Mouse (Mus musculus): Measurements from ENCODE around the gene Itga9. TPM values are rescaled to one million over a fixed set of nuclear protein-coding genes. Genes with fewer than 3 reads are reported as not detected.
"Not testable (repeated sequence)": the region's sequence is repeated elsewhere in the genome, so short reads cannot be mapped to it uniquely, and the experiment has no call there.

Itga9 gene
- 10 to 100 TPM; 41.6 to 56.8 TPM for total RNA-seq (2021)
- long read RNA-seq, experiment 1, full-length matches to known transcripts, result 5 of 29 reads
- long read RNA-seq, experiment 1, partial matches to known transcripts, result 11 of 29 reads
- long read RNA-seq, experiment 1, other reads (novel, unspliced or antisense), result 13 of 29 reads
- long read RNA-seq, experiment 2, full-length matches to known transcripts, result 7 of 30 reads
- long read RNA-seq, experiment 2, partial matches to known transcripts, result 8 of 30 reads
- long read RNA-seq, experiment 2, other reads (novel, unspliced or antisense), result 15 of 30 reads

- peak; percentile 96 for DNase-seq
Measured at GRCm38 (mm10) chr9:118606148-118606816, at the start of gene Itga9. Gene Itga9, plus strand, starts transcription at chr9:118606690.

- no peak for DNase-seq
Measured at GRCm38 (mm10) chr9:118556951-118557780, 49.3 kb upstream of the Itga9 start.

DNA sequence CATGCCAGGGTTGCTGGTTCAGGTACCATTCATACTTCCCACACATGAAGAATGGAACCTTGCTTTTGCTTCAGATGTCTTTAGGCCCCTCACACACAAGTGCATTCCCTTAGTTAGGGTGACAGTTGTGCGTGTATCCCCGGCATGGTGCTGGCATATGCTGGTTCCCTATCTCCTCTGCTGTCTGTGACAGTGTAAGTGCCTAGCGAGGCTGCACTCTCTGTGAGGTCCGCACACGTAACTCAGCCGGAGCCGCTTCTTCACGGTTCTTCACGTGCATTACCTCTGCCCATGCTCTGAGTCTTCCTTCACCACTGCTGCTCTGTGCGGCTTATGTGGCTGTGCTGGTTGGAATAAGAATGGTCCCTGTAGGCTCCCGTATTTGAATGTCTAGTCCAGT lies 43.1 kb upstream of the Itga9 start:
- DNase-seq, result no peak

DNA sequence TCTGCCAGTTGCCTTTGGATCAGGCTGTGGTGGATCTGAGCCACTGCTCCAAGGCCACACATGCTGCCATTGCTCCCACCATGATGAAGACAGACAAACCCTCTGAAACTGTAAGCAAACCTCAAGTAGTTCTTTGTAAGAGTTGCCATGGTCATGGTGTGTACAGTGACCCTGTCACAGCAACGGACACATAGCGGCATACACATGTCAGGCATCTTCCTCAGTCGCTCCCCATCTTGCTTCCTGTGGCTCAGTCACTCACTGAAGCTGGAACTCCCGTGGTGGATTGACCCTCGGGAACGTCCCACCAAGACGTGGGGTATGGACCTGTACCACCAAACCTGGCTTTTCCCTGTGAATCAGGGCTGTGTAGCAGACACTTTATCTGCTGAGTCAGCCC lies 42.6 kb upstream of the Itga9 start:
- DNase-seq, result no peak

DNA sequence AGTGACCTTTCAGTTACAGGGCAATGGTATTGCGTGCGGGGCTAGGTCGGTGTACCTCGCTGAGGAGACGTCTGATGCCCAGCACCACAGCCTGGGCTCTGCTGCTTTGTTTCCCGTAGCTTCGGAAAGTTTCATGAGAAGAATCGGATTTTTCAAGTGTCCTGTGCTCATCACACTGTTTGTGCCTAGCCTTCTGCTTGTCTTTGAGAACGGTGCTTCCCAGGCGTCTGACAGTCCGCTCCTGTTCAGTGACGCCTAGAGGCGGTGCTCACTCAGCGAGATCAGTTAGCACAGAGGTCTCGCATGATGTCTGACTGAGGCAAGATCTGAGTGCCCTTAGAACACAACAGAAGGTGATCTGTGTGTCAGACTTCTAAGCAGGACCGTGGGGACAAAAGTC lies 41.8 kb upstream of the Itga9 start:
- no peak for DNase-seq

DNA sequence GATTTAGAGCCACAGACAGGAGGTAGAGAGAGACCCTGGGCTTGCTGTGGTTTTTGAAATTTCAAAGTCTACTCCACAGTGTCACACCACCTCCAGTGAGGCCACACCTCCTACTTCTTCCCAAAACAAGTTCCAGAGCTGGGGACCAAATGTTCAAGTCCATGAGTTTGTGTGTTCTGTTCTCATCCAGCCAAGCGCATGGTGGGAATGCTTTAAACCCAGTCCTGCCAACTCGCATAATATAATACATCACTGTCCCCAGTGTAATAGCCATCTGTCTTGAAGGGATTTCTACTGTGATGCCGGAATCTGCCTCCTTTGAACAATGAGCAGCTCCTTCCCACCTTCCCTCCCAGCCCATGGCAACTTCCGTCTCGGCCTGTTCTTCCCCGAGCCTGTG lies 37.2 kb upstream of the Itga9 start:
- no peak for DNase-seq

DNA sequence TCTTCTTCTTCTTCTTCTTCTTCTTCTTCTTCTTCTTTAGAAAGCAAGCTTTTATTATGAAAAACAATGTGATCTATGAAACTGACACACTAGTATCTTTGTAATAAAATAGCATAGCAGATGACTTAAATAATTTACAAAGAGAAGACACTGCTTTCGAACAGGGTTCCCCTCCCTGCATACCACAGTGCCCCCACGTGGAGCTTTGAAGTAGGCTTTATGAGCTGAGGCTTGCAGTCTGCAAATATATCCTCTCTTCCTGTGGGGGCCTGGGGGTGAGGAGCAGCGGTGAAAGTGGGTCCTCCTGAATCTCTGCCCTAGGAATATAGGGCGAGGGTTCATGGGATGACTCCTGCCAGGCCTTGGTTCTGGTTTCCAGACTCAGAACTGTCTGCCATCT lies 35.6 kb upstream of the Itga9 start:
- no peak for DNase-seq

DNA sequence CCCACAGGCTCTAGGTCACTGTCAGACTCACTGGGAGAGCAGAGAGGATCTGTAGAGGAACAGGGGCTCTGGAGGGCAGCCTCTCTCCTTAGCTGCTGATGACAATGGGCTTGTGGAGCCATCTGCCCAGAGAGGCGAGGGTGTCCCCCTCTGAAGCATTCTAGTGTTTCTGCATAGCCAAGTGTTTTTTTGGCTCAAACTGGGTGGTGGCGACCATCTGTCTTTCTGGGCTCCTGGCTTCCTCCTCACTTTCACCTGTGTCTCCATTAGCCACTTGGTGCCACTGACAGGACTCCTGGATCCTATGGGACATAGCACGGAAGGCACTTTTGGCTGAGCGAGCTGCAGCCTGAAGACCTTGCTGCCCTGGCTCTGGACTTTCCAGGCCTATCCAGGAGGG lies 34.8 kb upstream of the Itga9 start:
- DNase-seq, result no peak

- DNase-seq, result no peak
Measured at GRCm38 (mm10) chr9:118574911-118575310, 31.6 kb upstream of the Itga9 start.

GRCm38 (mm10) chr9:118580371-118580770 lies 26.1 kb upstream of the Itga9 start:
- peak; percentile 38 for DNase-seq

- no peak for DNase-seq
Measured at GRCm38 (mm10) chr9:118582757-118583156, 23.7 kb upstream of the Itga9 start.

DNA sequence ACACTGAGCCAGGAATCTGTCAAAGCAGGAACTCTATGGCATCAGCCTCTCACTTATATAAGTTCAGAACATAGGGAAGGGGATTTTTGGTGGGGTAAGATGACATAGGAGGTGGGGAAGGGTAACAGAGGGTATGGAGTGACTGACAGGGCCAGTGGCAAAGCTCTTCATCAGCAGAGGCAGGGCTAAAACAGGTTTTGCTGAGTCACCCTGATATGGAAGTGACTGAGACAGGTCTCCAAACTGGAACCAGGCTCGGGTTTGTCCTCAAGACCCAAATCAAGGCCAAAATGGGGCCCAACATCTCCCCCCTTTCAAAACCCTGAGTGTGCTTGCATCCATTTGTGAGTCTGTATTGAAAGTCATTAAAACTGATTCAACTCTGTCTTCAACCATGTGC lies 21.7 kb upstream of the Itga9 start:
- no peak for DNase-seq

- no peak for DNase-seq
Measured at GRCm38 (mm10) chr9:118585998-118586397, 20.5 kb upstream of the Itga9 start.

DNA sequence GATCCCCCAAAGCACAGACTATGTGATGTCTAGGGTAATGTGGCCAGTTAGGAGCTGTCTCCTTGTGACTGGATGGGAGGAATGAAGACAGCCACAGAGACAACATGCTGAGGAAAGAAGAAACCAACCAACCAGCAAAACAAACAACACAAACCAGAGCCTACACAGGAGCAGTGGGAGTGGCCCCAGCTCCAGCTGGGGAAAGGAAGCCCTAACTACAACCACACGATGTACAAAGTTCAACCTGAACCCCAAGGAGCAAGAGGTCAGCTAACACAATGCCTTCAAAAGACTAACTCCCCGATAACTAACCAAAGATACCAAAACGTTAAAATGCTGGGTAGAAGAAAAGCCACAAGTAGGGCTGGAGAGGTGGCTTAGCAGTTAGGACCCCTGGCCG lies 19.4 kb upstream of the Itga9 start:
- no peak for DNase-seq

DNA sequence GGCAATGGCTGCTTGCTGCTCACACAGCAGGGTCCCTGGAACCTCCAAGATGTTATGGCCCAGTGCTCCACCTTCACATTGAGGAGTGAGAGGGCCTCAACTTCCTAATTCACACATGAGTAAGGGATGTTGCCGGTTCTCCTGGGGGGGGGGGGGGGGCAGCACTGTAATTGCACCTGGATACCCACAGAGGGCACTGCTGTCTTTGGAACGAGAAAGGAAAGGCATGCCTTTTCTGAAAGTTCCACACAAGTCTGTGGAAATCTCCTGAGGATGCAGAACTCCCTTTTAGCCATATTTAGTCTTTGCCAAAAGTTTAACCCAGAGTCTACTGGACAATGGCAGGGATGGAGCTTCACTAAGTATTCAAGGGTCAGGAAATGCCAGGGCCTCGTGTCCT lies 17.2 kb upstream of the Itga9 start:
- DNase-seq, result no peak

DNA sequence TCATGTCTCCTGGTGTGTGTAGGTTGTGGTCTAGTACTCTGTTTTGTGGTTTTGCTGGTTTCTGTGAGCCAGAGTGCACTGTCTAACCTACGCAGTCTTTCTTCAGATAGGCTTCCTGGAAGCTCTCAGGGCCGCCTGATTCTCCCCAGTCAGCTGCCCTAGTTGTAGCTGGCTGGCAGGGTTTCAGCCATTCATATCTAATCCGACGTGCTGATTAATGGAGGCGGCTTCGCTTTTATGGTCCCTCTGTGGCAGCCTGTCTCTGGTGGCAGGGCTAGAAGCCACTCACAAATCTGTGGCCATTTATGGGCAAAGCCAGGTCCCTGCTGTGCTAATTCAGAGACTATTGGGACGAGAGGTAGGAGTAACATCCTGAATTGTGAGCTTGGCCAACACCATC lies 16.3 kb upstream of the Itga9 start:
- peak; percentile 76 for DNase-seq

DNA sequence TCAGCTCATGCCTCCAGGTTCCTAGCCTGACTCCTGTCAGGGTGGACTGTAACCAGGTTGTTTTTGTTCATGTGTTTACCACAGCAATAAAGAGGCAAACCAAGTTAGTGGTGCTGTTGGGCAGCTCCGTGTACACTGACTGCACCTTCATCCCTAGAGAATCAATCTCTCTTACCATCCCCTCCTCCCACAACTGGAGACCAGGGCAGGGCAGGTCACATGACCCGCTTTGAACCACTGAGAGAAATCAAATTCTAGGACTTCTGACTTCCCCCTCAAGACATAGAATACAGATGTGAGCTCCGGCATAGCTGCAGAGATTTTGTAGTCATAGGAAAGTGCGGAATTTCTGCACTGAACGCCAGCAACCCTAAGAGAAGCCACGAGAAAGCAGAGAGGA lies 14.9 kb upstream of the Itga9 start:
- DNase-seq, result no peak

DNA sequence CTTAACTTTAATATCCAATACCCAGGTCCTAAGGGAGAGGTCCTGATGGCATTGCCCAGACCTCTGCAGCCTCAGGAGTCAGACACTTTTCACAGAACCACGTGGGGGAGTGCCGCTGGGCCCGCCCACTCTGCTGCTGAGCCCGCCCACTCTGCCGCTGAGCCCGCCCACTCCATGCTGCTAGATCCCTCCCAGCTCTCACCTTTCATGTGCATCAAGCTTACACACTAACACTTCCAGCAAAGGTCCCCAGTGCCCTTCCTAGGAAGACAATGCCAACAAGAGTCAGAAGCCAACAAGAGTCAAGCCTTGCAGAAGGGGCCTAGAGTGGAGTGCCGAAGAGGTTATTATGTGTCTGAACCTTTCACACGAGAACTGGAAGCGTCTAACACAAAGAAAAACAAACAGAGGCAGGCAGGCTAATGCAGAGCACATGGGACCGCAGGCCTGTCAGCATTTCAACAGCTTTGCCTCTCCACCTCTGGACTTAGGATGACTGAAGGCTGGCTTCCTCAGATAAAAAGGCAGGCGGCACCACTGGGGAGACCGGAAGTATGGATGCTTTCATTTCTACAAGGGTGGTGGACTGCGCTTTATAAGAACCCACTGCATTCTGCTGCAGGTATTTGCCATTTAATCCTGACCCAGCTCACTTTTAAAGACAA lies 13.8 kb upstream of the Itga9 start:
- DNase-seq, result peak; percentile 61

- no peak for DNase-seq
Measured at GRCm38 (mm10) chr9:118593443-118593842, 13.0 kb upstream of the Itga9 start.

GRCm38 (mm10) chr9:118596767-118597166 lies 9.7 kb upstream of the Itga9 start:
- DNase-seq, result no peak

DNA sequence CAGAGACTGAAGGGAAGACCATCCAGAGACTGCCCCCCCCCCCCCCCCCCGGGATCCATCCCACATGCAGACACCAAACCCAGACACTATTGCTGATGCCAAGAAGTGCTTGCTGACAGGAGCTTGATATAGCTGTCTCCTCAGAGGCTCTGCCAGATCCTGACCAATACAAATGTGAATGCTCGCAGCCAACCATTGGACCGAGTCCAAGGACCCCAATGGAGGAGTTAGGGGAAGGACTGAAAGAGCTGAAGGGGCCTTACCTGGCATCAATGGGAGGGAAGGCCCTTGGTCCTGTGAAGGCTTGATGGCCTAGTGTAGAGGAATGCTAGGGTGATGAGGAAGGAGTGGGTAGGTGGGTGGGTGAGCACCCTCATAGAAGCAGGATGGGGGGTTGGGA lies 6.1 kb upstream of the Itga9 start:
- not testable (repeated sequence) for DNase-seq

DNA sequence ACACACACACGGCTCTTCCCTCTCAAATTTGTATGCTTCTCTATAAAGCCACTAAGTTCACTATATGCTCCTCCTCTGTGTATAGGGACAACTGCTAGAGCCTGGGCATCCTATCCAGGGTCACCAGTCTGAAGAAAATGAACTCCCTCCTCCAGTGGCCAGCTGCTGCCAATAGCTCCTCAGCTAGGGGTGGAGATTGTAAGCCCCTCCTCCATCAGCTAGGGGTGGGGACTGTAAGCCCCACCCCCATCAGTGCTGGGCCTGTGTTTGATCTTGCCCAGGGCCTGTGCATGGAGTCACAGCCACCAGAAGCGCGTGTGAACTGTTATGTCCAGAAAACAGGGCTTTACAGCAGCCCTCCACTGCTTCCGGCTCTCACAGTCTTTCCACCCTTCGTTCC lies 3.9 kb upstream of the Itga9 start:
- DNase-seq, result no peak
